16 mouse cellular contexts compared by ENCODE assay signal in genomic region chr5:100697886-100698285, GRCm38 (mm10).
"Had no signal": no experiment of that assay in that cellular context is flagged by ENCODE, and none has a peak within 500 bp of the region (broad histone marks: within the 10 kb centered on the region; RNA-seq: fewer than 3 reads in every experiment).

No protein-coding gene starts in this region.

- ATAC-seq: hindbrain, postnatal 0 days; intestine, embryonic 16.5 days had no signal

- DNase-seq: gastrocnemius, adult 2 months; gastrocnemius, postnatal 10 days; gastrocnemius, postnatal 25 days; heart, adult 18-20 months; heart, postnatal 10 days; kidney, adult 11 months; kidney, adult 2 months; kidney, adult 9 months; kidney, postnatal 14 days; kidney, postnatal 36 days; layer of hippocampus, adult 9-11 months; layer of hippocampus, postnatal 36 days; liver; liver, embryonic 13.5 days had no signal
